Mouse (Mus musculus): Measurements from ENCODE around the gene Ctnnb1.

Ctnnb1 gene

GRCm38 (mm10) chr9:120914877-120915459 is 14.0 kb upstream of the Ctnnb1 start:
- TF ChIP-seq GATA4 (IDR thresholded peaks at IDR 0.05; ENCODE audit: insufficient replicate concordance, low read length) = peak; percentile 88; the same call in 1 of the 2 replicates

GRCm38 (mm10) chr9:120918211-120918610 is 10.8 kb upstream of the Ctnnb1 start:
- TF ChIP-seq GATA4 (IDR thresholded peaks at IDR 0.05; ENCODE audit: insufficient replicate concordance, low read length) = no peak

- TF ChIP-seq GATA4 (IDR thresholded peaks at IDR 0.05; ENCODE audit: insufficient replicate concordance, low read length) = no peak
Measured at GRCm38 (mm10) chr9:120918642-120919041, 10.4 kb upstream of the Ctnnb1 start.

- no peak for TF ChIP-seq GATA4 (IDR thresholded peaks at IDR 0.05; ENCODE audit: insufficient replicate concordance, low read length)
Measured at GRCm38 (mm10) chr9:120919130-120919529, 9.9 kb upstream of the Ctnnb1 start.

GRCm38 (mm10) chr9:120926126-120926525 is 2.9 kb upstream of the Ctnnb1 start:
- no peak for TF ChIP-seq GATA4 (IDR thresholded peaks at IDR 0.05; ENCODE audit: insufficient replicate concordance, low read length)

GRCm38 (mm10) chr9:120926939-120927606 is 1.9 kb upstream of the Ctnnb1 start:
- no peak for TF ChIP-seq GATA4 (IDR thresholded peaks at IDR 0.05; ENCODE audit: insufficient replicate concordance, low read length)

- TF ChIP-seq GATA4 (IDR thresholded peaks at IDR 0.05; ENCODE audit: insufficient replicate concordance, low read length) = no peak
Measured at GRCm38 (mm10) chr9:120930021-120930420, 1.0 kb downstream of the Ctnnb1 start.

- no peak for TF ChIP-seq GATA4 (IDR thresholded peaks at IDR 0.05; ENCODE audit: insufficient replicate concordance, low read length)
Measured at GRCm38 (mm10) chr9:120930811-120931210, 1.8 kb downstream of the Ctnnb1 start.

- TF ChIP-seq GATA4 (IDR thresholded peaks at IDR 0.05; ENCODE audit: insufficient replicate concordance, low read length) = no peak
Measured at GRCm38 (mm10) chr9:120932371-120932770, 3.4 kb downstream of the Ctnnb1 start.

GRCm38 (mm10) chr9:120932797-120933586 is 4.0 kb downstream of the Ctnnb1 start:
- TF ChIP-seq GATA4 (IDR thresholded peaks at IDR 0.05; ENCODE audit: insufficient replicate concordance, low read length) = peak; percentile 26; the same call in 1 of the 2 replicates

- no peak for TF ChIP-seq GATA4 (IDR thresholded peaks at IDR 0.05; ENCODE audit: insufficient replicate concordance, low read length)
Measured at GRCm38 (mm10) chr9:120933587-120933885, 4.5 kb downstream of the Ctnnb1 start.

GRCm38 (mm10) chr9:120933886-120934758 is 5.1 kb downstream of the Ctnnb1 start:
- no peak for TF ChIP-seq GATA4 (IDR thresholded peaks at IDR 0.05; ENCODE audit: insufficient replicate concordance, low read length)

- peak; percentile 41; the same call in 1 of the 2 replicates for TF ChIP-seq GATA4 (IDR thresholded peaks at IDR 0.05; ENCODE audit: insufficient replicate concordance, low read length)
Measured at GRCm38 (mm10) chr9:120934821-120935633, 6.0 kb downstream of the Ctnnb1 start.

GRCm38 (mm10) chr9:120935634-120935922 is 6.6 kb downstream of the Ctnnb1 start:
- TF ChIP-seq GATA4 (IDR thresholded peaks at IDR 0.05; ENCODE audit: insufficient replicate concordance, low read length) = no peak

- TF ChIP-seq GATA4 (IDR thresholded peaks at IDR 0.05; ENCODE audit: insufficient replicate concordance, low read length) = no peak
Measured at GRCm38 (mm10) chr9:120936351-120936750, 7.3 kb downstream of the Ctnnb1 start.
